Mouse (Mus musculus) CH12.LX (cell line): ENCODE data around the gene Smim13. TPM values are rescaled to one million over a fixed set of nuclear protein-coding genes. Genes with fewer than 3 reads are reported as not detected.

Experiments
- DNase-seq: peaks from one replicate; pipeline ENCODE4 v3.0.0-alpha.2; 2013; ENCODE audit errors: extremely low read depth
- H3K27ac ChIP-seq: 2 replicates; pipeline ENCODE4 v1.5.1; 2012; ENCODE audit warnings: low read depth, mild to moderate bottlenecking, control low read depth, moderate library complexity; ENCODE audit not compliant: insufficient read depth
- H3K27me3 ChIP-seq: replicated peaks from 2 replicates; pipeline ENCODE3; 2012; ENCODE audit warnings: inconsistent platforms
- H3K36me3 ChIP-seq, 2 experiments: replicated peaks in 1 of 2; 2 replicates each; pipeline versions ENCODE3 to v1.6.1; 2012; ENCODE audit warnings: inconsistent platforms in 1 of 2, low read length in 1 of 2, mild to moderate bottlenecking in 1 of 2, mixed read lengths in 1 of 2, moderate library complexity in 1 of 2; ENCODE audit not compliant: control insufficient read depth in 1 of 2, insufficient read depth in 1 of 2
- H3K4me1 ChIP-seq, 2 experiments: 2 replicates each; pipeline ENCODE4 v1.6.1; 2012; ENCODE audit warnings: inconsistent platforms in 1 of 2, moderate library complexity in 1 of 2; ENCODE audit not compliant: insufficient read depth in 2 of 2, control insufficient read depth in 1 of 2
- H3K4me2 ChIP-seq: 2 replicates; pipeline ENCODE4 v1.6.1; 2012; ENCODE audit warnings: low read depth, mild to moderate bottlenecking, control low read depth; ENCODE audit not compliant: poor library complexity, insufficient read depth, severe bottlenecking
- H3K4me3 ChIP-seq, 3 experiments: fragments of 150-350 bp in 1 of 3; sonication (generic) in 1 of 3; replicated peaks in 1 of 3; 2 replicates each; pipeline versions ENCODE3 to v1.5.1; 2011 to 2012; ENCODE audit warnings: low read depth in 2 of 3, low read length in 2 of 3, mild to moderate bottlenecking in 2 of 3, moderate library complexity in 2 of 3, control low read depth in 1 of 3, improper control_type of control experiment in 1 of 3, inconsistent platforms in 1 of 3, mixed read lengths in 1 of 3; ENCODE audit not compliant: poor library complexity in 1 of 3
- H3K79me2 ChIP-seq: replicated peaks from 2 replicates; pipeline ENCODE4 v1.6.1; 2012; ENCODE audit warnings: mild to moderate bottlenecking, moderate library complexity; ENCODE audit not compliant: control insufficient read depth, poor library complexity, insufficient read depth, severe bottlenecking; ENCODE audit errors: extremely low read depth
- H3K9ac ChIP-seq: 2 replicates; pipeline ENCODE4 v1.6.1; 2012; ENCODE audit warnings: low read depth, mild to moderate bottlenecking, control low read depth, moderate library complexity; ENCODE audit not compliant: insufficient read depth
- H3K9me3 ChIP-seq: replicated peaks from 2 replicates; pipeline ENCODE3; 2012; ENCODE audit warnings: low read length, inconsistent platforms, mixed read lengths
- CHD1 ChIP-seq: IDR thresholded peaks from 2 replicates; pipeline ENCODE4 v1.6.1; 2012; ENCODE audit warnings: low read depth, low read length, improper control_type of control experiment, inconsistent platforms
- CTCF ChIP-seq, 2 experiments: IDR thresholded peaks in 1 of 2; conservative IDR thresholded peaks in 1 of 2; 2 replicates each; pipeline ENCODE4 v1.5.1; 2011 to 2012; ENCODE audit warnings: low read depth in 2 of 2, low read length in 2 of 2, improper control_type of control experiment in 1 of 2, inconsistent platforms in 1 of 2, mild to moderate bottlenecking in 1 of 2, moderate library complexity in 1 of 2
- E2F4 ChIP-seq: IDR thresholded peaks from 2 replicates; pipeline ENCODE4 v1.6.1; 2011; ENCODE audit warnings: low read depth, low read length, improper control_type of control experiment; ENCODE audit not compliant: insufficient replicate concordance
- ELF1 ChIP-seq: IDR thresholded peaks from 2 replicates; pipeline ENCODE4 v1.6.1; 2014; ENCODE audit warnings: low read depth, mild to moderate bottlenecking, inconsistent platforms, low read length, improper control_type of control experiment
- EP300 ChIP-seq: IDR thresholded peaks from 2 replicates; pipeline ENCODE4 v1.6.1; 2011; ENCODE audit warnings: low read length, improper control_type of control experiment
- ETS1 ChIP-seq: conservative IDR thresholded peaks from 2 replicates; pipeline ENCODE4 v1.6.1; 2012; ENCODE audit warnings: low read depth, mild to moderate bottlenecking, inconsistent platforms, low read length, improper control_type of control experiment, moderate library complexity
- GABPA ChIP-seq: IDR thresholded peaks from 2 replicates; pipeline ENCODE4 v1.6.1; 2012; ENCODE audit warnings: low read depth, low read length, improper control_type of control experiment, inconsistent platforms; ENCODE audit not compliant: insufficient replicate concordance
- JUN ChIP-seq: IDR thresholded peaks from 2 replicates; pipeline ENCODE4 v1.6.1; 2011; ENCODE audit warnings: low read depth, mild to moderate bottlenecking, low read length, improper control_type of control experiment, moderate library complexity; ENCODE audit not compliant: insufficient read depth
- JUND ChIP-seq: conservative IDR thresholded peaks from 2 replicates; pipeline ENCODE4 v1.6.1; 2011; ENCODE audit warnings: low read depth, low read length, improper control_type of control experiment
- KAT2A ChIP-seq: IDR thresholded peaks from 2 replicates; pipeline ENCODE4 v1.6.1; 2012; ENCODE audit warnings: low read length, improper control_type of control experiment, inconsistent platforms; ENCODE audit not compliant: insufficient replicate concordance
- MAX ChIP-seq: IDR thresholded peaks from 2 replicates; pipeline ENCODE4 v1.6.1; 2011; ENCODE audit warnings: low read length, improper control_type of control experiment
- MAZ ChIP-seq: IDR thresholded peaks from 2 replicates; pipeline ENCODE4 v1.6.1; 2012; ENCODE audit warnings: low read depth, mild to moderate bottlenecking, inconsistent platforms, low read length, improper control_type of control experiment, moderate library complexity
- MEF2A ChIP-seq: IDR thresholded peaks from 2 replicates; pipeline ENCODE4 v1.6.1; 2014; ENCODE audit warnings: low read depth, mild to moderate bottlenecking, inconsistent platforms, low read length, improper control_type of control experiment, borderline replicate concordance
- MYC ChIP-seq: IDR thresholded peaks from 2 replicates; pipeline ENCODE4 v1.6.1; 2011; ENCODE audit warnings: low read depth, mild to moderate bottlenecking, improper control_type of control experiment, low read length
- NRF1 ChIP-seq: IDR thresholded peaks from 2 replicates; pipeline ENCODE4 v1.6.1; 2014; ENCODE audit warnings: low read depth, mild to moderate bottlenecking, inconsistent platforms, low read length, improper control_type of control experiment, moderate library complexity
- PAX5 ChIP-seq: IDR thresholded peaks from 2 replicates; pipeline ENCODE4 v1.6.1; 2012; ENCODE audit warnings: low read length, inconsistent platforms, mixed read lengths
- POLR2A ChIP-seq: IDR thresholded peaks from 2 replicates; pipeline ENCODE4 v1.6.1; 2011; ENCODE audit warnings: low read depth, mild to moderate bottlenecking, improper control_type of control experiment, low read length
- POLR2AphosphoS2 ChIP-seq: IDR thresholded peaks from 2 replicates; pipeline ENCODE4 v1.6.1; 2011; ENCODE audit warnings: low read depth, low read length, improper control_type of control experiment
- SIN3A ChIP-seq: IDR thresholded peaks from 2 replicates; pipeline ENCODE4 v1.6.1; 2012; ENCODE audit warnings: low read length, improper control_type of control experiment, inconsistent platforms
- SMC3 ChIP-seq: IDR thresholded peaks from 2 replicates; pipeline ENCODE4 v1.6.1; 2011; ENCODE audit warnings: low read depth, low read length, improper control_type of control experiment
- TBP ChIP-seq: conservative IDR thresholded peaks from 2 replicates; pipeline ENCODE4 v1.6.1; 2011; ENCODE audit warnings: low read depth, low read length, improper control_type of control experiment
- UBTF ChIP-seq: IDR thresholded peaks from 2 replicates; pipeline ENCODE4 v1.6.1; 2012; ENCODE audit warnings: low read depth, mild to moderate bottlenecking, inconsistent platforms, low read length, improper control_type of control experiment, moderate library complexity
- USF2 ChIP-seq: conservative IDR thresholded peaks from 2 replicates; pipeline ENCODE4 v1.6.1; 2011; ENCODE audit warnings: low read depth, low read length, improper control_type of control experiment
- ZKSCAN1 ChIP-seq: IDR thresholded peaks from 2 replicates; pipeline ENCODE4 v1.6.1; 2012; ENCODE audit warnings: low read depth, inconsistent platforms, low read length, improper control_type of control experiment, borderline replicate concordance
- ZNF384 ChIP-seq: IDR thresholded peaks from 2 replicates; pipeline ENCODE4 v1.6.1; 2012; ENCODE audit warnings: low read depth, low read length, improper control_type of control experiment, inconsistent platforms
- dilution Hi-C: fragments of 300-500 bp; cut with MboI; formaldehyde crosslinking; loops from 2 replicates; pipeline ENCODE4 v1.14.3; 2020; ENCODE audit warnings: low sequenced_read_pairs; ENCODE audit not compliant: extremely low pct_unique_long_range_greater_than_20kb, extremely low pct_ligation_motif_present
- in situ Hi-C: fragments of 300-500 bp; cut with MboI; formaldehyde crosslinking; loops from 3 replicates; pipeline ENCODE4 v1.14.3; 2019; ENCODE audit warnings: low sequenced_read_pairs, low pct_ligation_motif_present, low pct_unique_long_range_greater_than_20kb, mixed read lengths
- polyA plus RNA-seq: library from polyadenylated mRNA; unstranded; fragments of >175 nt; gene quantifications from 2 replicates; pipeline ENCODE4 v1.2.1, GENCODE M21; 2012; ENCODE audit warnings: low read depth; ENCODE audit not compliant: insufficient read length
- total RNA-seq, 2 experiments: library from RNA; depleted of rRNA; stranded (reverse); fragments of 300-350 nt in 1 of 2; fragments of >200 nt in 1 of 2; gene quantifications; 2 replicates each; pipeline ENCODE4 v1.2.3; 2012 to 2014

Smim13 gene
- total and polyA plus RNA-seq, 3 experiments, result 4.4 to 13.4 (median 11.6) TPM

- TF ChIP-seq SMC3, result peak; percentile 100
- no peak for TF ChIP-seq ELF1
- TF ChIP-seq MAX, result peak; percentile 53; the same call in 1 of the 2 replicates
These were observed 53.1 kb downstream of the Smim13 start (continued) for GRCm38 (mm10) chr13:41302716-41303115.

- Histone ChIP-seq H3K4me3 (no peak overlapping the region), H3K9me3 (no peaks in the 10 kb centered on the region), H3K79me2 (0 out of 2 replicates have a peak, but pooled peaks cover 2% of the 10 kb centered on the region), H3K27me3 (no peaks in the 10 kb centered on the region), H3K4me2 (no peak overlapping the region), H3K36me3 (peaks cover 44 to 87% of the 10 kb centered on the region in 2 experiments), H3K9ac (no peak overlapping the region), H3K4me1 (peaks cover 0 to 1% of the 10 kb centered on the region in 2 experiments; a peak in 1 of 4 replicates), H3K27ac (no peak overlapping the region)
- in situ Hi-C loops (no loop called here), dilution Hi-C loops (no loop called here)
- TF ChIP-seq MYC (no peak), POLR2AphosphoS2 (no peak), JUN (no peak), MAX (no peak), CTCF (conservative IDR thresholded peaks at IDR 0.05 in 1 of 2, IDR thresholded peaks at IDR 0.05 in 1 of 2; ENCODE audit: low read depth in 2 of 2, low read length in 2 of 2) (no peak), GABPA (no peak), POLR2A (no peak), MEF2A (no peak), ZNF384 (no peak), MAZ (no peak), TBP (no peak), UBTF (no peak)
- DNase-seq, result no peak
These were observed 71.1 kb downstream of the Smim13 start for GRCm38 (mm10) chr13:41320749-41321148.

GRCm38 (mm10) chr13:41321433-41321832 lies 71.8 kb downstream of the Smim13 start:
- no peak for TF ChIP-seq POLR2AphosphoS2
- no peak for TF ChIP-seq USF2
- no peak for TF ChIP-seq ETS1
- no peak for TF ChIP-seq CTCF (conservative IDR thresholded peaks at IDR 0.05 in 1 of 2, IDR thresholded peaks at IDR 0.05 in 1 of 2; ENCODE audit: low read depth in 2 of 2, low read length in 2 of 2)
- TF ChIP-seq CHD1, result no peak
- no peak for TF ChIP-seq POLR2A
- TF ChIP-seq EP300, result no peak
- no peak for TF ChIP-seq ZKSCAN1
- no peak for TF ChIP-seq SIN3A
- TF ChIP-seq E2F4, result no peak
- no peak for TF ChIP-seq JUND
- no peak for TF ChIP-seq PAX5
- TF ChIP-seq KAT2A, result no peak
- no peak for TF ChIP-seq TBP
- TF ChIP-seq NRF1, result no peak
- Histone ChIP-seq H3K4me1 (peaks cover 2 to 8% of the 10 kb centered on the region in 2 experiments; a peak in 2 of 4 replicates), H3K4me3 (no peak overlapping the region), H3K27ac (no peak overlapping the region), H3K4me2 (no peak overlapping the region), H3K79me2 (0 out of 2 replicates have a peak, but pooled peaks cover 2% of the 10 kb centered on the region), H3K27me3 (no peaks in the 10 kb centered on the region), H3K36me3 (peaks cover 39 to 86% of the 10 kb centered on the region in 2 experiments), H3K9me3 (no peaks in the 10 kb centered on the region), H3K9ac (no peak overlapping the region)
- in situ Hi-C loops, result no loop called here
- dilution Hi-C loops, result no loop called here
- DNase-seq, result no peak
